Mouse (Mus musculus) liver, embryonic 15.5 days (tissue): ENCODE data around the gene Foxp1. TPM values are rescaled to one million over a fixed set of nuclear protein-coding genes. Genes with fewer than 3 reads are reported as not detected.

Experiments
- ATAC-seq: fragments of 200-750 bp; cut with Nextera tagmentation; 2 replicates; pipeline ENCODE4 v1.8.0; 2017; ENCODE audit warnings: moderate number of reproducible peaks, mild to moderate bottlenecking, moderate library complexity; ENCODE audit not compliant: insufficient read depth
- H3K27ac ChIP-seq: fragments of 300-500 bp; sonication (generic); replicated peaks from 2 replicates; pipeline ENCODE4 v1.5.1; 2015; ENCODE audit warnings: mild to moderate bottlenecking, inconsistent platforms
- H3K27me3 ChIP-seq: fragments of 300-500 bp; sonication (generic); 2 replicates; pipeline ENCODE4 v1.6.1; 2015; ENCODE audit warnings: mild to moderate bottlenecking, inconsistent platforms
- H3K36me3 ChIP-seq: fragments of 300-500 bp; sonication (generic); replicated peaks from 2 replicates; pipeline ENCODE4 v1.6.1; 2015; ENCODE audit warnings: moderate library complexity, mild to moderate bottlenecking, inconsistent platforms
- H3K4me1 ChIP-seq: fragments of 300-500 bp; sonication (generic); replicated peaks from 2 replicates; pipeline ENCODE4 v1.6.1; 2015; ENCODE audit warnings: inconsistent platforms
- H3K4me2 ChIP-seq: fragments of 300-500 bp; sonication (generic); 2 replicates; pipeline ENCODE4 v1.6.1; 2015; ENCODE audit warnings: moderate library complexity, mild to moderate bottlenecking, inconsistent platforms
- H3K4me3 ChIP-seq: fragments of 300-500 bp; sonication (generic); replicated peaks from 2 replicates; pipeline ENCODE4 v1.5.1; 2015; ENCODE audit warnings: mild to moderate bottlenecking, inconsistent platforms
- H3K9ac ChIP-seq: fragments of 300-500 bp; sonication (generic); 2 replicates; pipeline ENCODE4 v1.6.1; 2015; ENCODE audit warnings: moderate library complexity, mild to moderate bottlenecking, inconsistent platforms
- H3K9me3 ChIP-seq: fragments of 300-500 bp; sonication (generic); replicated peaks from 2 replicates; pipeline ENCODE4 v1.6.1; 2016; ENCODE audit warnings: inconsistent platforms
- WGBS: fragments of 180-500 bp; shearing (Covaris S2); methylation state at CpG from one replicate; pipeline ENCODE4 v1.1.7; 2015; ENCODE audit warnings: mixed read lengths; ENCODE audit not compliant: insufficient replicate concordance; 5-methylcytosine and 5-hydroxymethylcytosine counted together
- polyA plus RNA-seq: library from polyadenylated mRNA; unstranded; fragments of >200 nt; fragmentation: Nextera tagmentation; extraction: Ambion mirVana; gene quantifications from 2 replicates; pipeline ENCODE4 v1.2.1, GENCODE M21; 2015

Foxp1 gene
- polyA plus RNA-seq, 1 experiment from 2014 or later = 15.2 TPM

- H3K27ac ChIP-seq = no peak overlapping the region
- H3K36me3 ChIP-seq = no peaks in the 10 kb centered on the region
- H3K4me3 ChIP-seq = no peak overlapping the region
- no peak overlapping the region for H3K4me2 ChIP-seq
- H3K27me3 ChIP-seq = no peaks in the 10 kb centered on the region
- WGBS = 52% methylated on average over 4 of the region's 4 CpGs
- no peak overlapping the region for H3K9ac ChIP-seq
- peaks cover 13% of the 10 kb centered on the region; the same call in 1 of the 2 replicates for H3K4me1 ChIP-seq
- H3K9me3 ChIP-seq = no peaks in the 10 kb centered on the region
- no peak for ATAC-seq
Measured at GRCm38 (mm10) chr6:99375376-99375775, 147.1 kb downstream of the Foxp1 start.

DNA sequence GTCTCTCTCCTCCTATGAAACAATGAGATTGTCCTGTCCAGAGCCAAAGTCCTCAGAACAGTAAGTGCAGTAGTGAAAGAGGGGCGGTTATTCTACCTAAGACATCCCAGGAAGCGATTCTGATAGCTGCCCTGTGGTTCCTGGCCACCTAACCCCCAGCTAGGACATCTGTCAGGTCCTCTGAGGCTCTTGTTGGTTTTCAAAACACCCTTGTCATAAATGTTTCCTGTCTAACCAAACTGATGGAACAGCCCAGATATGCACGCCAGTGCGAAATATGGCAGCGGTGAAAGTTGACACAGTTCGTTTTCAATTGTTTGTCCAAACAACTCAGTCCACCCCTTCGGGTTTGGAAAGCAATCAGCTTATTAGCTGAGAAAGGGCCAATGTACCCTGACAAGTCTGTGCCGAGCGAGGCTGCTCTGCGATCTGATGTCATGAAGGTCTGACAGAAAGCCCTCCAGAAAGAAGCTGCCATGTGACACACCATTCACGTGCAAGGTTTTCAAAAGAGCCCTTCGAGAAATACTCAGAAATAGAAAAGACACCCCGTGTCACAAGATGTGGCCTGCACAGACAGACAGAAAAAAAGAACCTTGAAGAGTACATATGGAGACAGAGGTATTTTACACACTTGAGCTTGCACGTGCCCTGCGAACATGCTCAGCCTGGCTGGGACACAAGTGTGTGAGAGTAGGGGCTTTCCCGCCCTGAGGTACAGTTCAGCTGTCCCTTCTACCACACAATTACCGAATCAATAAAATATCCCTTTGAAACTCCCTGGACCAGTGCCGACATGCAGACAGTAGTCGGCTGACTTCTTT lies 147.9 kb downstream of the Foxp1 start:
- Histone ChIP-seq H3K4me3 (no peak overlapping the region), H3K27ac (no peak overlapping the region), H3K9ac (no peak overlapping the region), H3K4me1 (peaks cover 13% of the 10 kb centered on the region; the same call in 1 of the 2 replicates), H3K9me3 (no peaks in the 10 kb centered on the region), H3K36me3 (no peaks in the 10 kb centered on the region), H3K4me2 (no peak overlapping the region), H3K27me3 (no peaks in the 10 kb centered on the region)
- no peak for ATAC-seq
- 38% methylated on average over 19 of the region's 19 CpGs for WGBS

GRCm38 (mm10) chr6:99372427-99372826 lies 150.1 kb downstream of the Foxp1 start:
- Histone ChIP-seq H3K9ac (no peak overlapping the region), H3K4me2 (no peak overlapping the region), H3K27ac (no peak overlapping the region), H3K4me3 (no peak overlapping the region), H3K9me3 (no peaks in the 10 kb centered on the region), H3K27me3 (no peaks in the 10 kb centered on the region), H3K4me1 (peaks cover 20% of the 10 kb centered on the region), H3K36me3 (no peaks in the 10 kb centered on the region)
- WGBS = 50% methylated on average over 5 of the region's 5 CpGs
- ATAC-seq = no peak

- no peaks in the 10 kb centered on the region for H3K36me3 ChIP-seq
- no peaks in the 10 kb centered on the region for H3K9me3 ChIP-seq
- H3K4me3 ChIP-seq = no peak overlapping the region
- no peaks in the 10 kb centered on the region for H3K27me3 ChIP-seq
- H3K27ac ChIP-seq = no peak overlapping the region
- no peak overlapping the region for H3K4me2 ChIP-seq
- peaks cover 20% of the 10 kb centered on the region for H3K4me1 ChIP-seq
- no peak overlapping the region for H3K9ac ChIP-seq
- 72% methylated on average over 6 of the region's 6 CpGs for WGBS
- ATAC-seq = no peak
Measured at GRCm38 (mm10) chr6:99372016-99372415, 150.5 kb downstream of the Foxp1 start.

DNA sequence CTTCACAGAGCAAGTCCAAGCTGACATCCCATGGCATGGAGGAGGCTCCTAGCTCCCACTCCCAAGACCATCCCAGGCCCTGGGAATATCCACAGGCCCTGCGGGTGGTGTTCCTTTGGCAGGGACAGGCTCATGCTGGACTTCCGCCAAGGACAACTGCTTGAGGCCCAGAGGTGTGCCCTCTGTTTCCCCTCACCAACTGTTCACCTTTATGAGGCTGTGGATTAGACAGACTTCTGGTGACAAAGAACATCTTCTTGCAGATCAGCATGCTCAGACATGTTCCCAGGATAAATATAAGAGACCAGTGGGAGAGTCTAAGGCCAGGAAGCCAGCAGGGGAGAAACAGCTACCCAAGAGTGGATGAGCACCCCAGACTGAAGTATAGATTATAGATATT lies 152.6 kb downstream of the Foxp1 start:
- H3K4me3 ChIP-seq = no peak overlapping the region
- no peak overlapping the region for H3K9ac ChIP-seq
- no peaks in the 10 kb centered on the region for H3K9me3 ChIP-seq
- H3K36me3 ChIP-seq = no peaks in the 10 kb centered on the region
- no peak overlapping the region for H3K27ac ChIP-seq
- no peaks in the 10 kb centered on the region for H3K27me3 ChIP-seq
- 83% methylated on average over 2 of the region's 2 CpGs for WGBS
- no peak for ATAC-seq
- peaks cover 15% of the 10 kb centered on the region for H3K4me1 ChIP-seq
- H3K4me2 ChIP-seq = no peak overlapping the region

DNA sequence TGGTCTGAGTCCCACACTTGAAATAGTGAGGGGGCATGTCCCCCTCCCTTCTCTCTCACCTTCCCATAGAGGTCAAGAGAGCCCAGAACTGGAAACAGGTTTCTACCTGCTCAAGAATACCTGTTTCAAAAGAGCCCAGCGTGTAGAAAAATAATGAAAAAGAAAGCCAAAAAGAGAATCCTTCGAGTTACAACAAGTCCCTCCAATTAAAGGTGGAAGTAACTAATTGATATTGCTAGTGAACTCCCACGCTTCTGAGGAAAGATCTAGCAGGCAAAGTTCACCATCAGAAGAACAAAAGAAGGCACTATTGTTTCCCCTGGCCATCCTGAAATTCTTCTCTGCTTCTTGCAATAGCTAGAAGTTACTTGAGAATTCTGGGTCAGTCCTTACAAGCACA lies 153.4 kb downstream of the Foxp1 start:
- no peak overlapping the region for H3K4me3 ChIP-seq
- peaks cover 9% of the 10 kb centered on the region; the same call in 1 of the 2 replicates for H3K4me1 ChIP-seq
- H3K27me3 ChIP-seq = no peaks in the 10 kb centered on the region
- no peaks in the 10 kb centered on the region for H3K36me3 ChIP-seq
- H3K9ac ChIP-seq = no peak overlapping the region
- WGBS = 72% methylated on average over 3 of the region's 3 CpGs
- ATAC-seq = no peak
- H3K9me3 ChIP-seq = no peaks in the 10 kb centered on the region
- no peak overlapping the region for H3K27ac ChIP-seq
- H3K4me2 ChIP-seq = no peak overlapping the region

GRCm38 (mm10) chr6:99368118-99368753 lies 154.3 kb downstream of the Foxp1 start:
- Histone ChIP-seq H3K9ac (no peak overlapping the region), H3K4me3 (no peak overlapping the region), H3K4me1 (peaks cover 9% of the 10 kb centered on the region; the same call in 1 of the 2 replicates), H3K36me3 (no peaks in the 10 kb centered on the region), H3K27me3 (no peaks in the 10 kb centered on the region), H3K9me3 (no peaks in the 10 kb centered on the region), H3K27ac (no peak overlapping the region), H3K4me2 (no peak overlapping the region)
- 32% methylated on average over 4 of the region's 4 CpGs for WGBS
- ATAC-seq = no peak

- Histone ChIP-seq H3K27ac (no peak overlapping the region), H3K36me3 (no peaks in the 10 kb centered on the region), H3K4me1 (peaks cover 15% of the 10 kb centered on the region; the same call in 1 of the 2 replicates), H3K4me3 (no peak overlapping the region), H3K9ac (no peak overlapping the region), H3K27me3 (no peaks in the 10 kb centered on the region), H3K4me2 (no peak overlapping the region), H3K9me3 (no peaks in the 10 kb centered on the region)
- 31% methylated on average over 6 of the region's 6 CpGs for WGBS
- no peak for ATAC-seq
Measured at GRCm38 (mm10) chr6:99364545-99364944, 158.0 kb downstream of the Foxp1 start.

GRCm38 (mm10) chr6:99360581-99360980 lies 161.9 kb downstream of the Foxp1 start:
- no peak for ATAC-seq
- Histone ChIP-seq H3K9me3 (no peaks in the 10 kb centered on the region), H3K4me1 (peaks cover 15% of the 10 kb centered on the region), H3K4me2 (no peak overlapping the region), H3K36me3 (no peaks in the 10 kb centered on the region), H3K9ac (no peak overlapping the region), H3K4me3 (no peak overlapping the region), H3K27ac (no peak overlapping the region), H3K27me3 (no peaks in the 10 kb centered on the region)
- 53% methylated on average over 4 of the region's 4 CpGs for WGBS

DNA sequence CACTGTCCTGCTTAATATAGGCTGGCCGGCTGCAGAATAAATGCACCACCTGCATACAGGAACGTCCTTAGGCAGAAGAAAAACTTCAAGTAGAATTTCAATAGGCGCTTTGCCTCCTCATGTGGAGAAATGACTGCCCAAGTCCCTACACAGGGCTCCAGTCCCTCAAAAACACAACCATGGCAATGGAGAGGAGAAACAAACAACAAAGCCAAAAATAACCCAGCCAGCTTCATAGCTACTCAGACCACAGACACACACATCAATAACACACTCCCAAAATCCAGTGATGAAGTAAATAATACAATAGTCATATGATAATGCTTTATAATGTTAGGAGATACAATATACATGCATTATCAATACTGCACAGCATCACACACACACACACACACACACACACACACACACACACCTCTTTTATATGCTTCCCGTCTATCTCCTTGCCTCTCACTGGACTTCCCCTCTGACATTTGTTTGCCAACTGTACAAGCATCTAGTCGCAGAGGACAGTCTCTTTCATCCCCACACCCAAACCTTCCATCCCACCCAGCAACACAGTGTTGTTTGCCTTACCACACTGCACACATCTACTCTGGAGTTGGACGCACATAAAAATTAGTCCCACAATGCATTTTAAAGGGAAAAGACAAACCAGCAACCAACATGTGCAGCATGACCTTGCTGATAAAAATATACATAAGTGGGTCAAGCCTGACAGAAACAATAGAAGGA lies 162.6 kb downstream of the Foxp1 start:
- Histone ChIP-seq H3K4me1 (peaks cover 15% of the 10 kb centered on the region), H3K9ac (no peak overlapping the region), H3K27ac (no peak overlapping the region), H3K36me3 (no peaks in the 10 kb centered on the region), H3K4me2 (no peak overlapping the region), H3K9me3 (no peaks in the 10 kb centered on the region), H3K4me3 (no peak overlapping the region), H3K27me3 (no peaks in the 10 kb centered on the region)
- ATAC-seq = 0 out of 2 replicates have a peak, but pooled peaks have one; percentile 34
- 58% methylated on average over 6 of the region's 6 CpGs for WGBS
